Mouse (Mus musculus) heart, embryonic 10.5 days (tissue): ENCODE measurements at regions not wholly inside any gene's neighbourhood (a gene's known extent, or its start where the extent isn't known, plus 50 kb on each side); places are given as distances from the start of the nearest gene placed in this dataset.

ENCODE experiments used
- DNase-seq: peaks from one replicate; pipeline ENCODE4 v3.0.0-alpha.2; 2017; ENCODE audit warnings: low spot score
- H3K27ac ChIP-seq: fragments of 300-500 bp; sonication (generic); 2 replicates; pipeline ENCODE4 v1.5.1; 2016; ENCODE audit warnings: mild to moderate bottlenecking
- H3K27me3 ChIP-seq: fragments of 300-500 bp; sonication (generic); 2 replicates; pipeline ENCODE4 v1.6.1; 2016; ENCODE audit warnings: mild to moderate bottlenecking; ENCODE audit not compliant: poor library complexity, insufficient read depth, severe bottlenecking
- H3K36me3 ChIP-seq: fragments of 300-500 bp; sonication (generic); 2 replicates; pipeline ENCODE4 v1.6.1; 2016; ENCODE audit warnings: mild to moderate bottlenecking, moderate library complexity
- H3K4me1 ChIP-seq: fragments of 300-500 bp; sonication (generic); 2 replicates; pipeline ENCODE4 v1.6.1; 2016; ENCODE audit warnings: mild to moderate bottlenecking
- H3K4me3 ChIP-seq: fragments of 300-500 bp; sonication (generic); 2 replicates; pipeline ENCODE4 v1.5.1; 2016; ENCODE audit warnings: mild to moderate bottlenecking, moderate library complexity
- H3K9me3 ChIP-seq: fragments of 300-500 bp; sonication (generic); 2 replicates; pipeline ENCODE4 v1.6.1; 2016; ENCODE audit warnings: mild to moderate bottlenecking, moderate library complexity
- WGBS: fragments of 180-500 bp; shearing (Covaris S2); methylation state at CpG from one replicate; pipeline ENCODE4 v1.1.7; 2016; 5-methylcytosine and 5-hydroxymethylcytosine counted together

GRCm38 (mm10) chr7:40202615-40203014, 685.0 kb downstream of the Zfp619 start:
- no peak for DNase-seq
- Histone ChIP-seq H3K4me1 (no peaks in the 10 kb centered on the region), H3K27ac (no peak overlapping the region), H3K36me3 (no peaks in the 10 kb centered on the region), H3K9me3 (no peaks in the 10 kb centered on the region), H3K4me3 (no peak overlapping the region), H3K27me3 (no peaks in the 10 kb centered on the region)
- WGBS = 67% methylated on average over 1 of the region's 1 CpGs

GRCm38 (mm10) chr7:40211956-40212355, 686.2 kb upstream of the Vstm2b start:
- H3K27ac ChIP-seq = no peak overlapping the region
- DNase-seq = no peak
- 85% methylated on average over 5 of the region's 5 CpGs for WGBS
- no peak overlapping the region for H3K4me3 ChIP-seq
- H3K4me1 ChIP-seq = no peaks in the 10 kb centered on the region
- no peaks in the 10 kb centered on the region for H3K9me3 ChIP-seq
- H3K27me3 ChIP-seq = no peaks in the 10 kb centered on the region
- no peaks in the 10 kb centered on the region for H3K36me3 ChIP-seq

DNA sequence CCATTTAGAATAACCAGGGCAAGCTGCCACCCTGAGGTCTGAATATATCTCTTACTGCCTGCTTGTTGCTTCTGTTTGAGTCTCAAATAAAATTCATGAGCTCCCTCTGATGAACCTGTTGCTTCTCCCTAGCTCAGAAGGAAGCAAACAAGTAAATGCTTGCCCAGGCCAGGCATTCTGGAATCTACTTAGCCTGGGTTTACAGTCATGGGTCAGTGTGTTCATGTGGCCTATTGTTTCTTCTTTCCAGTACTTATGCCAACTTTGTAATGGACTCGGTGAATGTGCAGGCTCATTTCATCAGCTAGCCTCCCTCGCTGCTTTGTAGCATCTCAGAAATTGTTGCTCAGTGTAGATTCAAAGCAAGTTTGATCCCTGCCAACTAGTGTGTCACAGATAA, 685.6 kb upstream of the Vstm2b start:
- Histone ChIP-seq H3K27me3 (no peaks in the 10 kb centered on the region), H3K4me3 (no peak overlapping the region), H3K4me1 (no peaks in the 10 kb centered on the region), H3K27ac (no peak overlapping the region), H3K36me3 (no peaks in the 10 kb centered on the region), H3K9me3 (no peaks in the 10 kb centered on the region)
- no peak for DNase-seq
- 78% methylated on average over 2 of the region's 2 CpGs for WGBS

DNA sequence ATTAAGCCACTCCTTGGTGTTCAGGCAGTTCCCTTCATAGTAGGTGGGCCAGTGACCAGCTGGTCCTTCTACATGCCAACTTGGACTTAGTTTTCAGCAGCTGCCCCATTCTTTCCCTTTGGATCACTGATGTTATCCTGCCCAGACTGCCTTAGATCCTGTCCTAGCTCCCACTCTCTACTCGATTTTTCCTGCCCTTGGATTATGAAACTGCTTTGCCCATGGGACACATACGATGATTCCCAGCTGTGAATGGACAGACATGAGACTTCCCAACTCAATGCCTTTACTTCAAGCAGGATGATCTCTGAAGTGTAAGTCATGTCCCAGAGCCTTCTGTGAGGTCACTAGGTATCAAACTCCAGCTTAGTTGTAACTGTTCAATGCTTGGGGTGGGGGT, 684.5 kb upstream of the Vstm2b start:
- Histone ChIP-seq H3K9me3 (no peaks in the 10 kb centered on the region), H3K4me3 (no peak overlapping the region), H3K36me3 (no peaks in the 10 kb centered on the region), H3K4me1 (no peaks in the 10 kb centered on the region), H3K27me3 (no peaks in the 10 kb centered on the region), H3K27ac (no peak overlapping the region)
- WGBS = 59% methylated on average over 2 of the region's 2 CpGs
- DNase-seq = no peak

DNA sequence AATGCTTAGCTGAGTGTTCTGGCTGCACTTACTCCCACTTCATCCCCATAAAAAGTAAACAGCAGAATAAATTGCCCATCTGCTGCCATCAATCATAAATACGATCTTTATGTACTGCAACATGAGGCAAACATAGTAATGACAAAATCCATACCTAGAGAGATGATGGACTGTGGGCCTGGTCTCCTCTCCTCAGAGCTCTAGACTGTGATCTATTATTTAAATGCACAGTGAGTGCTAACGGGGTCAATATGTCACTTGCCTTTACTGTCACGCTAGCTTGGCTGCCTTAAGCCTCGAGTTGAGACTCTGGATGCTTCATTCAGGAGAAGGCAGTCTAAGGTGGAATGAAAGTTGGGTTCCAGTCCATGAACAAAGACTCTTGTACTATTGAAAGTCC, 683.7 kb upstream of the Vstm2b start:
- Histone ChIP-seq H3K27me3 (no peaks in the 10 kb centered on the region), H3K4me3 (no peak overlapping the region), H3K36me3 (no peaks in the 10 kb centered on the region), H3K4me1 (no peaks in the 10 kb centered on the region), H3K27ac (no peak overlapping the region), H3K9me3 (no peaks in the 10 kb centered on the region)
- WGBS = 65% methylated on average over 4 of the region's 4 CpGs
- DNase-seq = no peak

DNA sequence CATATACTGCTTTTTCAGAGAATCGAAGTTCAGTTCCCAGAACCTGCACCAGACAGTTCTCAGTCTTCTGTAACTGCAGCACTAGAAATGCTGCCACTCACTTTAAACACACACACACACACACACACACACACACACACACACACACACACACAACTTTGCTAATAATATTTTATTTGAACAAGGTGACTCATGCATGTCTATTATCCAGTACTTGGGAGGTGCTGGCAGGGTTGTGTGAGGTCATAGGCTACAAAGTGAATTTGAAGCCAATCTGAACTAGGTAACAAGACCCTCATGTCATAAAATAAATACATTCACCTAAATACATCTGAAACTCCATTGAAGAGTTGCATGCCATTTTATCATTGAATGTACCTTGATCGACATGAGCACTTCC, 682.9 kb upstream of the Vstm2b start:
- 85% methylated on average over 2 of the region's 2 CpGs for WGBS
- DNase-seq = no peak
- H3K4me3 ChIP-seq = no peak overlapping the region
- no peaks in the 10 kb centered on the region for H3K9me3 ChIP-seq
- no peaks in the 10 kb centered on the region for H3K36me3 ChIP-seq
- no peaks in the 10 kb centered on the region for H3K4me1 ChIP-seq
- H3K27ac ChIP-seq = no peak overlapping the region
- H3K27me3 ChIP-seq = no peaks in the 10 kb centered on the region

DNA sequence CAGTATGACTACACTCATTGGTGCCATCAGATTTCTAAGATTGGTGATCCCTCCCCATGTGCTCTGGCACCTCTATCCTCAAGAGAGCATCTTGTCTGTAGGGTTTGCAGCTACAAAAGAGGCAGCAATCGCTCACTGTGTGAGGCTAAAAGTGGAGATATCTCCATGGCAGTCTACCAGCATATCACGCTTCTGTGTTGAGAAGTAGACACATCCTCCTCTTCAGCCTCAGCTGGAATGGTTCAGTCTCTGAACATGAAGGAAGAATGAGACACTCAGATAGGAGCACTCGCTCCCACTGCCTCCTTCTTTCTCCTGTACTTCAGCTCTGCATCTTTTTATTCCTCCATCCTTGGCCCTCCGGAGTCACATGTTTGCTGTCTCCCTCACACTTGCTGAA, 677.6 kb upstream of the Vstm2b start:
- Histone ChIP-seq H3K9me3 (no peaks in the 10 kb centered on the region), H3K36me3 (no peaks in the 10 kb centered on the region), H3K27ac (no peak overlapping the region), H3K4me3 (no peak overlapping the region), H3K27me3 (no peaks in the 10 kb centered on the region), H3K4me1 (no peaks in the 10 kb centered on the region)
- no peak for DNase-seq
- WGBS = 69% methylated on average over 4 of the region's 4 CpGs

DNA sequence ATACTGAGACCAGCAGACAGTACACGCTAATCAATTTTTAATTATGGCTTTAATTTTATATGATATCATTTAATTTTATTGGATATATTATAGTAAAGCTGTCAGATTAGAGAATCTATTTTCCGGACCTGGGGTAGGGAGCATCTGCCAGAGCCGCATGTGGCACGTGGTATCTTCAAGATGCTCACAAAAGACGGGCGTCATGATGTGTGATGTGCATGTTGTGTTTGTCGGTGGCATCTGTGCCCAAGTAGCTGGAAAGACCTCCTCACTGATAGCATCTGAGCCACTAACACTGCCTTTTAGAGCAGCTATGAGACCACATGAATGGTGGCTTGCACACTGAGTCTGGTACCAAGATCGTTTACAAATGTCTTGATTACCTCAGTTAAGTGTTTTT, 652.9 kb upstream of the Vstm2b start:
- Histone ChIP-seq H3K4me3 (no peak overlapping the region), H3K9me3 (no peaks in the 10 kb centered on the region), H3K36me3 (no peaks in the 10 kb centered on the region), H3K4me1 (no peaks in the 10 kb centered on the region), H3K27me3 (no peaks in the 10 kb centered on the region), H3K27ac (no peak overlapping the region)
- 87% methylated on average over 8 of the region's 8 CpGs for whole genome bisulfite sequencing
- DNase-seq = no peak

GRCm38 (mm10) chr7:40248521-40248920, 649.6 kb upstream of the Vstm2b start:
- no peak for DNase-seq
- H3K36me3 ChIP-seq = no peaks in the 10 kb centered on the region
- H3K27me3 ChIP-seq = no peaks in the 10 kb centered on the region
- H3K9me3 ChIP-seq = no peaks in the 10 kb centered on the region
- H3K4me3 ChIP-seq = no peak overlapping the region
- no peaks in the 10 kb centered on the region for H3K4me1 ChIP-seq
- no peak overlapping the region for H3K27ac ChIP-seq
- 81% methylated on average over 2 of the region's 2 CpGs for WGBS

- Histone ChIP-seq H3K4me3 (no peak overlapping the region), H3K4me1 (no peaks in the 10 kb centered on the region), H3K27me3 (no peaks in the 10 kb centered on the region), H3K36me3 (no peaks in the 10 kb centered on the region), H3K9me3 (no peaks in the 10 kb centered on the region), H3K27ac (no peak overlapping the region)
- WGBS = 68% methylated on average over 2 of the region's 2 CpGs
- DNase-seq = no peak
Observed at GRCm38 (mm10) chr7:40253486-40253885, 644.6 kb upstream of the Vstm2b start.

GRCm38 (mm10) chr7:40257733-40258376, 640.3 kb upstream of the Vstm2b start:
- no peaks in the 10 kb centered on the region for H3K36me3 ChIP-seq
- no peaks in the 10 kb centered on the region for H3K27me3 ChIP-seq
- no peak overlapping the region for H3K27ac ChIP-seq
- 59% methylated on average over 1 of the region's 1 CpGs for WGBS
- H3K4me1 ChIP-seq = no peaks in the 10 kb centered on the region
- H3K4me3 ChIP-seq = no peak overlapping the region
- no peaks in the 10 kb centered on the region for H3K9me3 ChIP-seq
- DNase-seq = no peak

DNA sequence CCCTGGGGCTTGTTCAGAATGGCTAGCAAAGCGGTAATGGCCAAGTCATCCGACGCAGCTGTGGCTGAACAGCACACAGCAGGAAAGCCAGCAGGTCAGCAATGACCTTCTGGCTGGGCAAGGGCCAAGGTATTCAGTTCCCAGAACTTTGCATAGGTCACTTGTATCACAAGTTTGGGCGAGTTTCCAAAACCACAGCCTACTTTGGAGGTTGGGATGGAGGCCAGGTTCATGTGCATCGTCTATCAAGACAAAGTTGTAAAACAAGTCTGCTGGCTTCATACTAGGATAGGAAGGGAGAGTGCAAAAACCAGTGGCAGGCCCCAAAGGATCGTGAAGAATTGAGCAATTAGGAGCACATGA, 639.8 kb upstream of the Vstm2b start:
- H3K27ac ChIP-seq = no peak overlapping the region
- no peak overlapping the region for H3K4me3 ChIP-seq
- no peaks in the 10 kb centered on the region for H3K36me3 ChIP-seq
- H3K4me1 ChIP-seq = no peaks in the 10 kb centered on the region
- no peak for DNase-seq
- H3K9me3 ChIP-seq = no peaks in the 10 kb centered on the region
- 79% methylated on average over 6 of the region's 6 CpGs for WGBS
- no peaks in the 10 kb centered on the region for H3K27me3 ChIP-seq

- H3K27me3 ChIP-seq = no peaks in the 10 kb centered on the region
- no peaks in the 10 kb centered on the region for H3K36me3 ChIP-seq
- no peaks in the 10 kb centered on the region for H3K4me1 ChIP-seq
- DNase-seq = no peak
- H3K4me3 ChIP-seq = no peak overlapping the region
- 13% methylated on average over 2 of the region's 2 CpGs for WGBS
- H3K27ac ChIP-seq = no peak overlapping the region
- no peaks in the 10 kb centered on the region for H3K9me3 ChIP-seq
Observed at GRCm38 (mm10) chr7:40273459-40274072, 624.6 kb upstream of the Vstm2b start.

GRCm38 (mm10) chr7:40275078-40275477, 623.0 kb upstream of the Vstm2b start:
- no peaks in the 10 kb centered on the region for H3K9me3 ChIP-seq
- H3K4me1 ChIP-seq = no peaks in the 10 kb centered on the region
- no peaks in the 10 kb centered on the region for H3K36me3 ChIP-seq
- no peak for DNase-seq
- H3K27ac ChIP-seq = no peak overlapping the region
- H3K27me3 ChIP-seq = no peaks in the 10 kb centered on the region
- no peak overlapping the region for H3K4me3 ChIP-seq
- WGBS = 77% methylated on average over 9 of the region's 9 CpGs
